In the genomic region with DNA sequence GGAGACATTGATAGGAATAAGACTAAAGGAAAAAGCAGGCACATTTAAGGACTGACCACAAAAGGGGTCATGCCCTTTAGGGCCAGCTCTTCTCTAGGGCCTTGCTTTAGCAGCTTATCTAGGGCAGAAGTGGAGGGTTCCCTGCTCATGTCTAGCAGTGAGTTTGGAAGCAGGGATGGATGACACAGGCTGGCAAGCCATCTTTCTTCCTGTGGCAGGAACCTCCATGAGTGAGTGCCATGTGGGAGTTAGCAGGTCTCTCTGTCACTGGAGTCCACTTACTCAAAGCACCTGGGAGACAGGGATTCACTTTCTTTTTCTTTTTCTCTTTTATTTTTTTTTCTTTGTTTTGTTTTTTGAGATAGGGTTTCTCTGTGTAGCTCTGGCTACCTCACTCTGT, we compare ENCODE assay signal across 24 mouse cellular contexts. TPM values are rescaled to one million over a fixed set of nuclear protein-coding genes. Genes with fewer than 3 reads are reported as not detected.
DNase-seq lines count a peak whose midpoint lies in the region; ATAC-seq lines count a peak whose summit lies in the region.
"Had no signal": no experiment of that assay in that cellular context is flagged by ENCODE, and none has a peak within 500 bp of the region (broad histone marks: within the 10 kb centered on the region; RNA-seq: fewer than 3 reads in every experiment).

No protein-coding gene starts in this region.

- no peaks in the 10 kb centered on the region for H3K36me3 ChIP-seq in heart, embryonic 10.5 days
- no peaks in the 10 kb centered on the region for H3K36me3 ChIP-seq in megakaryocyte, embryonic 14.5 days (replicated peaks; ENCODE audit: low read length)
- H3K36me3 ChIP-seq: embryonic facial prominence, embryonic 13.5 days; embryonic facial prominence, embryonic 15.5 days; forebrain, embryonic 10.5 days; forebrain, embryonic 12.5 days had no signal

- peaks cover 31% of the 10 kb centered on the region for H3K4me1 ChIP-seq in heart, embryonic 10.5 days
- peaks cover 56% of the 10 kb centered on the region for H3K4me1 ChIP-seq in megakaryocyte, embryonic 14.5 days

- H3K27me3 ChIP-seq in heart, embryonic 10.5 days (ENCODE audit: insufficient read depth, poor library complexity, severe bottlenecking), result peaks cover 66% of the 10 kb centered on the region
- peaks cover 30% of the 10 kb centered on the region for H3K27me3 ChIP-seq in megakaryocyte, embryonic 14.5 days (replicated peaks)

- H3K4me3 ChIP-seq in heart, embryonic 10.5 days, result no peak overlapping the region
- H3K4me3 ChIP-seq in megakaryocyte, embryonic 14.5 days (replicated peaks), result peak overlapping the region; percentile 40
- H3K4me3 ChIP-seq: embryonic facial prominence, embryonic 13.5 days; embryonic facial prominence, embryonic 15.5 days; erythroblast, embryonic 14.5 days; forebrain, embryonic 10.5 days; forebrain, embryonic 12.5 days had no signal

- no peak for ATAC-seq in megakaryocyte, adult 5-6 weeks (ENCODE audit: poor library complexity, severe bottlenecking)
- ATAC-seq: forebrain, embryonic 14.5 days; forebrain, embryonic 16.5 days had no signal

- no peak overlapping the region for H3K27ac ChIP-seq in heart, embryonic 10.5 days
- H3K27ac ChIP-seq: embryonic facial prominence, embryonic 13.5 days; embryonic facial prominence, embryonic 15.5 days; forebrain, embryonic 10.5 days; forebrain, embryonic 12.5 days had no signal

- intact Hi-C loops in heart, postnatal 10 days (cut with DNase I), result no loop called here

- H3K9me3 ChIP-seq in heart, embryonic 10.5 days, result no peaks in the 10 kb centered on the region
- 0 out of 2 replicates have a peak, but pooled peaks cover 7% of the 10 kb centered on the region for H3K9me3 ChIP-seq in megakaryocyte, embryonic 14.5 days
- H3K9me3 ChIP-seq: embryonic facial prominence, embryonic 13.5 days; embryonic facial prominence, embryonic 15.5 days; forebrain, embryonic 10.5 days; forebrain, embryonic 12.5 days had no signal

- peak; percentile 19 for DNase-seq in heart, embryonic 10.5 days (ENCODE audit: low spot score)
- no peak for DNase-seq in heart, postnatal 10 days
- DNase-seq: adrenal gland, adult 2 months; adrenal gland, postnatal 10 days; adrenal gland, postnatal 25 days; cerebellum, adult 11 months; cerebellum, adult 18-20 months; cerebellum, adult 8-10 months; cerebellum, adult 9-11 months; cerebellum, postnatal 14 days; cerebellum, postnatal 36 days; embryo, embryonic 11 days had no signal

RNA-seq across cellular contexts. Expression of a gene that starts 1.3 kb away (rescaled TPM):
- 0.52 and 0.89 TPM in 2 replicates for polyA plus RNA-seq in heart, embryonic 10.5 days (2016; fragmentation: Nextera tagmentation; extraction: Ambion mirVana)
- total RNA-seq in heart, postnatal 10 days (2021), result under 1 TPM; 0.77 to 0.89 TPM
- polyA plus RNA-seq in megakaryocyte, embryonic 14.5 days (2012; ENCODE audit: insufficient read depth, low replicate concordance), result not detected in 2 replicates
- total RNA-seq in megakaryocyte, adult 5-6 weeks (2015), result 0.80 TPM in 1 of 2 replicates, not detected in the other
- total RNA-seq in megakaryocyte, adult 5-6 weeks (2017), result 1.5 TPM in 1 of 2 replicates, not detected in the other
- total RNA-seq: adrenal gland, postnatal 25 days; common myeloid progenitor, adult 5-6 weeks; MEL had no signal
- polyA plus RNA-seq: C2C12; erythroblast, embryonic 14.5 days had no signal

RNA-seq across cellular contexts. Expression of a gene that starts 14.1 kb away (rescaled TPM):
- polyA plus RNA-seq in heart, embryonic 10.5 days (2016; fragmentation: Nextera tagmentation; extraction: Ambion mirVana), result 10.9 and 14.6 TPM in 2 replicates
- 10 to 100 TPM; 54.0 to 55.4 TPM for total RNA-seq in heart, postnatal 10 days (2021)
- polyA plus RNA-seq in megakaryocyte, embryonic 14.5 days (2012; ENCODE audit: insufficient read depth, low replicate concordance), result 1.2 TPM in 2 replicates
- 31.0 and 33.5 TPM in 2 replicates for total RNA-seq in megakaryocyte, adult 5-6 weeks (2015)
- total RNA-seq in megakaryocyte, adult 5-6 weeks (2017), result 31.1 and 31.3 TPM in 2 replicates
- total RNA-seq: MEL had no signal
- polyA plus RNA-seq: erythroblast, embryonic 14.5 days had no signal

RNA-seq across cellular contexts. Expression of a gene that starts 49.5 kb away (rescaled TPM):
- 10.3 and 19.7 TPM in 2 replicates for polyA plus RNA-seq in heart, embryonic 10.5 days (2016; fragmentation: Nextera tagmentation; extraction: Ambion mirVana)
- total RNA-seq in heart, postnatal 10 days (2021), result 100 to 1,000 TPM; 163 to 201 TPM
- 1.2 TPM in 1 of 2 replicates, not detected in the other for polyA plus RNA-seq in megakaryocyte, embryonic 14.5 days (2012; ENCODE audit: insufficient read depth, low replicate concordance)
- total RNA-seq in megakaryocyte, adult 5-6 weeks (2015), result 48.5 and 49.1 TPM in 2 replicates
- total RNA-seq in megakaryocyte, adult 5-6 weeks (2017), result 61.8 and 65.4 TPM in 2 replicates
- total RNA-seq: MEL had no signal
